Mouse (Mus musculus): ENCODE results near the gene Wdr82. TPM values are rescaled to one million over a fixed set of nuclear protein-coding genes. Genes with fewer than 3 reads are reported as not detected.
A peak's percentile ranks its signal among the peaks of the same experiment; 100 is the strongest.

Gene Wdr82
- polyA plus RNA-seq, 1 experiment from 2014 or later = 25.2 TPM

DNA sequence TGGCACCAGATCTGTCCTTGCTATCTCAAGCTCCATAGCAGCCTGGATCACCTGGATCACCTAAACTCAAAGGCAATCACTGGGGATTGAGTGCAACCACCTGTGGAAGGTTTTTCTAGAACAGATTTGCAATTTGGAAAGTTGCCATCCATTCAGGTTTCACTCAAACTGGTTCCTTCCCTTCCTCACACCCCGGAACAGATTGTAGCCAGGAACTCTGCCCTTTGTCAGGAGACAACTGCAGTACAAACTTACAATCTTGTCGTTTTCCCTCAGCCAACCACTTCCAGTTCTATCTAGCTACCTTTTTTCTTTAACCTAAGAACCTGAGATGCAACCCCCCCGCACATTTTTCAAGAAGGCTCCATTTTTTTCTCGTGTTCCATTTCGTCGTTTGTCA is 811 bp upstream of the Wdr82 start:
- DNase-seq (ENCODE audit: low spot score) (no peak), ATAC-seq (ENCODE audit: insufficient read depth, low FRiP score, low TSS enrichment) (no peak)
- H3K4me2 ChIP-seq (ENCODE audit: low read depth) = no peak overlapping the region
- no peaks in the 10 kb centered on the region for H3K27me3 ChIP-seq (ENCODE audit: control insufficient read depth, insufficient read depth, low read length)
- no peak overlapping the region for H3K4me3 ChIP-seq (ENCODE audit: low read depth, low read length)
- peaks cover 8% of the 10 kb centered on the region for H3K4me1 ChIP-seq (ENCODE audit: control insufficient read depth, insufficient read depth, low read length)
- H3K9me3 ChIP-seq (ENCODE audit: control insufficient read depth, low read length) = no peaks in the 10 kb centered on the region
- no peak overlapping the region for H3K9ac ChIP-seq (ENCODE audit: low read length)
- no peak overlapping the region for H3K27ac ChIP-seq (ENCODE audit: low read depth, low read length)
- no peaks in the 10 kb centered on the region for H3K36me3 ChIP-seq (ENCODE audit: control insufficient read depth, insufficient read depth, low read length)
- 38% methylated on average over 6 of the region's 6 CpGs for WGBS

DNA sequence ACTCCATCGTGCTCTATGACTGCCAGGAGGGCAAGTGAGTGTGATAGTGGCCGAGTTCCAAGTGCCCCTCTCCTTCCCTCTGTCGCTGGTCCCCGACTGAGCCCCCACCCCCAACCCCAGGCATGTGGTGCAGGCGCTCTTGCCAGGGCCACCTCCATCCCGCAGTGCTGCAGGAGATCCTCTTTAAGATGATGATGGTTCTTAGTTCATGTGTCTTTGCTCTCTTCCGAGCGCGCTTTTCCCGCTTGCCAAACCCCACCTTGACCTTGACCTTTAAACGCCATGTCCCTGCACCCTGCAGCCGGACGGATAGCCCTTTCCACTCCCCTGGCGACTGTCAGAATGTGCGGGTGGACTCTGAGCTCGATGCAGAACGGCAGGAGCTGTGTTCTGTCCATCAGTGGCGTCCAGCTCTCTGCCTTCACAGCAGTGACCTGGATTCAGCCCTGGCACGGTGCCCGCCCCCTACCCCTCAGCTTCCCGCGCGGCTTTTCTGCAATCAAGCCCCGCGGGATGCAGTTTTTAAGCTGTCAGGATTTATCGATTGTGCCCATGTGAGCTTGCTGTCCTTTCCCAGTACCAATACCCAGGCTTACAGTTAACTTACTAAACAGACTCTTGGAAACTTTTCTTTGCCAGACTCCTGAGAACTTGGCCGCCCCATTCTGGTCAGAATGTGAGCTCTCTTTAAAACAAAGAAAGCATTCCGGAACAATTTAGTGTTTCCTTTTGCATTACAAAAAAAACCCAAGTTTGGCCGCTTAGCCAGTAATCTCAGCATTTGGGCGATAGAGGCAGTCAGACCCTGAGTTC is 824 bp downstream of the Wdr82 start:
- H3K9ac ChIP-seq (ENCODE audit: low read length) = peak overlapping the region; percentile 98
- H3K27me3 ChIP-seq (ENCODE audit: control insufficient read depth, insufficient read depth, low read length) = no peaks in the 10 kb centered on the region
- peak overlapping the region; percentile 96 for H3K27ac ChIP-seq (ENCODE audit: low read depth, low read length)
- peaks cover 8% of the 10 kb centered on the region for H3K4me1 ChIP-seq (ENCODE audit: control insufficient read depth, insufficient read depth, low read length)
- peak overlapping the region; percentile 78 for H3K4me2 ChIP-seq (ENCODE audit: low read depth)
- no peaks in the 10 kb centered on the region for H3K36me3 ChIP-seq (ENCODE audit: control insufficient read depth, insufficient read depth, low read length)
- no peaks in the 10 kb centered on the region for H3K9me3 ChIP-seq (ENCODE audit: control insufficient read depth, low read length)
- peak; percentile 55 for DNase-seq (ENCODE audit: low spot score)
- WGBS = under 1% methylated on average over 30 of the region's 30 CpGs
- peak overlapping the region; percentile 97 for H3K4me3 ChIP-seq (ENCODE audit: low read depth, low read length)
- ATAC-seq (ENCODE audit: insufficient read depth, low FRiP score, low TSS enrichment) = peak; percentile 67

DNA sequence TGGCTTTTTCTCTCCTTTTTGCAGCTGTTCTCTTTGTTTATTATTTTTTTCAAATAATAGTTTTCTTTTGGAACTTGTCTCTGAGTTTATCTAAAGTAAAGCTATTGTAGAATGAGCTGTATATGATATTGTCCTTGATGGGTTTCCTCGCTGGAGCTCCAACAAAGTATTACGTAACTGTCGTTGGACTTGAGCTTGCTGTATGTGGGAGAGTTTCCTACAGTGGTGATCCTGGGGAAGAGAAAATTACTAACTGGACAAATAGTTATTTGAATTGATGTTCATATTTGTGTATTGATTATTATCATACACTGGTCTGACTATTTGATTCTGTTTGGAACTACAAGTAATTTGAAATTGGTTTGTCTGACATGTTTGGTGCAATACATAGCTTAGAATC is 1.8 kb downstream of the Wdr82 start:
- DNase-seq (ENCODE audit: low spot score) (no peak), ATAC-seq (ENCODE audit: insufficient read depth, low FRiP score, low TSS enrichment) (no peak)
- Histone ChIP-seq H3K4me3 (ENCODE audit: low read depth, low read length) (peak overlapping the region; percentile 97), H3K9ac (ENCODE audit: low read length) (no peak overlapping the region), H3K9me3 (ENCODE audit: control insufficient read depth, low read length) (no peaks in the 10 kb centered on the region), H3K36me3 (ENCODE audit: control insufficient read depth, insufficient read depth, low read length) (0 out of 2 replicates have a peak, but pooled peaks cover 3% of the 10 kb centered on the region), H3K4me1 (ENCODE audit: control insufficient read depth, insufficient read depth, low read length) (peaks cover 8% of the 10 kb centered on the region), H3K27ac (ENCODE audit: low read depth, low read length) (no peak overlapping the region), H3K4me2 (ENCODE audit: low read depth) (peak overlapping the region; percentile 78), H3K27me3 (ENCODE audit: control insufficient read depth, insufficient read depth, low read length) (no peaks in the 10 kb centered on the region)
- 59% methylated on average over 3 of the region's 3 CpGs for WGBS

DNA sequence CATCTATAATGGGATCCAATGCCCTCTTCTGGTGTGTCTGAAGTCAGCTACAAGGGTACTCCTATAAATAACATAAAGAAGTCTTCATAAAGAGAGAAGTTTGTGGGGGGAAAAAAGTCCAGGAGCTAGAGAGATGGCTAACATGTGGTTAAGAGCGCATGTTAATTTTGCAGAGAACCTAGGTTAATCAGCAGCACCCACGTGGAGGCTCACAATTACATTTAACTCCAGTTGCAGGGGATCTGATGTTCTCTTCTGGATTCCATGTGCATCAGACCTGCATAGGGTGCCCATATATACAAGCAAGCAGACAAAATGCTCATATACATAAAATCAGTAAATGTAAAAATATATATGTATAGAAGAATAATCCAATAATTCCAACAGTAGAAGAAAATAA is 2.6 kb downstream of the Wdr82 start:
- H3K36me3 ChIP-seq (ENCODE audit: control insufficient read depth, insufficient read depth, low read length) = peaks cover 3% of the 10 kb centered on the region; the same call in 1 of the 2 replicates
- H3K9me3 ChIP-seq (ENCODE audit: control insufficient read depth, low read length) = no peaks in the 10 kb centered on the region
- H3K4me3 ChIP-seq (ENCODE audit: low read depth, low read length) = peak overlapping the region; percentile 97; the same call in 1 of the 2 replicates
- H3K27ac ChIP-seq (ENCODE audit: low read depth, low read length) = no peak overlapping the region
- peaks cover 8% of the 10 kb centered on the region for H3K4me1 ChIP-seq (ENCODE audit: control insufficient read depth, insufficient read depth, low read length)
- ATAC-seq (ENCODE audit: insufficient read depth, low FRiP score, low TSS enrichment) (no peak), DNase-seq (ENCODE audit: low spot score) (no peak)
- peak overlapping the region; percentile 78 for H3K4me2 ChIP-seq (ENCODE audit: low read depth)
- WGBS = 78% methylated on average over 2 of the region's 2 CpGs
- H3K27me3 ChIP-seq (ENCODE audit: control insufficient read depth, insufficient read depth, low read length) = no peaks in the 10 kb centered on the region
- no peak overlapping the region for H3K9ac ChIP-seq (ENCODE audit: low read length)

DNA sequence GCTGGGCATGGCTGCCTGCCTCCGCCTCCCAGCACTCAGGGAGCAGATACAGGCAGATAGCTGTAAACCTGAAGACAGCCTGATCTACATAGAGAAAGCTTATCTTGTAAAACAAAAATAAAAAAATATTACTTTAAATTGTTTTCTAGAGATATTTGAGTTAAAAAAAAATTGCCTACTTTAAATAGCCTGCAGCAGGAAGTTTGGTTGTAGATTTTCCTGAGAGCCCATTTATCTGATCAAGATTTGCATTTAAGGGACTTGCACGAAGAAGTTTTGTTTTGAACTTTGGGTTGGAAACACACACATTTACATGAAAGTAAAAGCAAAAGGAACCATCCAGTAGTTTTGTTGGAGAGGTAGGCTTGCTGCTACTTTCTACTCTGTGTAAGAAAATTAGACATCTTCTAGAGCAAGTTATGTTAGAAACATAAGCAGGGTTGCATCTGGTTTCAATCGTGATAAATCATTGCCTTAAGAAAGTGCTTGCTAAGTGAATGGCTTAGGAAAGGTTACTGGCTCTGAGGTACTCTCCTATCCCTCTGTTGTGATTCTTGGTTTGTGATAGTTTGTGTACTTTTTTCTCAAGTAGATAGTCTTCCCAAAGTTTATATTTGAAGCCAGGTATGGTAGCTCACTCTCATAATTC is 4.9 kb downstream of the Wdr82 start:
- DNase-seq (ENCODE audit: low spot score) (no peak), ATAC-seq (ENCODE audit: insufficient read depth, low FRiP score, low TSS enrichment) (no peak)
- Histone ChIP-seq H3K4me2 (ENCODE audit: low read depth) (no peak overlapping the region), H3K9me3 (ENCODE audit: control insufficient read depth, low read length) (no peaks in the 10 kb centered on the region), H3K4me1 (ENCODE audit: control insufficient read depth, insufficient read depth, low read length) (peaks cover 8% of the 10 kb centered on the region), H3K4me3 (ENCODE audit: low read depth, low read length) (no peak overlapping the region), H3K9ac (ENCODE audit: low read length) (no peak overlapping the region), H3K27me3 (ENCODE audit: control insufficient read depth, insufficient read depth, low read length) (no peaks in the 10 kb centered on the region), H3K27ac (ENCODE audit: low read depth, low read length) (no peak overlapping the region), H3K36me3 (ENCODE audit: control insufficient read depth, insufficient read depth, low read length) (peaks cover 7% of the 10 kb centered on the region)
- 87% methylated on average over 3 of the region's 3 CpGs for WGBS

DNA sequence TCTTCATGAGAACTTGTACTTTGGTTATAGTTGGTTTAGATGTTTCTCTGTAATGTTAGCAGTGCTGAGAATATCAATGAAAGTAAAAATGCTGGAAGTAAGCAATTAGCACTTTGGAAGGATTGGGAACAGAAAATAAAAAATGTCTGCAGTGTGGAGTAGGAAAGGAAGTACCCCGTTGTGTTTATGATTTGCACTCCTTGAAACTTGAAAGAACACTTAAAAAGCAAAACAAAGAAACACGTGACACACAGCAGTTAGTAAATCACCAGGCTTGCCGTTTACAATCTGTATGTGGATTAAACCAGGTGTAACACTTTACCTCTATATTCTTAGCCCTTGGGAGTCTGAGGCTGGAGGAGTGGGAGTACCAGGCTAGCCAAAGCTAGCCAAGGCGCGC is 6.0 kb downstream of the Wdr82 start:
- peaks cover 12% of the 10 kb centered on the region for H3K36me3 ChIP-seq (ENCODE audit: control insufficient read depth, insufficient read depth, low read length)
- H3K27ac ChIP-seq (ENCODE audit: low read depth, low read length) = no peak overlapping the region
- ATAC-seq (ENCODE audit: insufficient read depth, low FRiP score, low TSS enrichment) = no peak
- DNase-seq (ENCODE audit: low spot score) = no peak
- H3K27me3 ChIP-seq (ENCODE audit: control insufficient read depth, insufficient read depth, low read length) = no peaks in the 10 kb centered on the region
- peaks cover 8% of the 10 kb centered on the region for H3K4me1 ChIP-seq (ENCODE audit: control insufficient read depth, insufficient read depth, low read length)
- no peak overlapping the region for H3K9ac ChIP-seq (ENCODE audit: low read length)
- H3K4me2 ChIP-seq (ENCODE audit: low read depth) = no peak overlapping the region
- WGBS = 81% methylated on average over 5 of the region's 5 CpGs
- no peak overlapping the region for H3K4me3 ChIP-seq (ENCODE audit: low read depth, low read length)
- no peaks in the 10 kb centered on the region for H3K9me3 ChIP-seq (ENCODE audit: control insufficient read depth, low read length)

DNA sequence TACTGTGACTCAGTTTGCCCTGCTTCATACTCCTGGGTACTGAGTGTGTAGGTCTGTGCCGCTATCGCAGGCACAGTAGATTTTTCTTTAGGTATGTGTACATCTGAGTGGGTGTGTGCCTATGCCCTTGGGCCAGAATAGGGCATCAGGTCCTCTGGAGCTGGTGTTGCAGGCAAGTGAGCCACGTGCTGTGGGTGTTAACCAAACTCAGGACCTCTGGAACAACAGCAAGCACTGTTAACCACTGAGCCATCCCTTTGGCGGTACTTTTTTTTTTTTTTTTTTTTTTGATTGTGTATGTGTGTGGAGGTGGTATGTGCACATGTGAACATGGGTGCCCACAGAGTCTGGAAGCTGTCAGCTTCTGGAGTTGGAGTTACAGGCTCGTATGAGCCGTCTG is 7.1 kb downstream of the Wdr82 start:
- H3K27me3 ChIP-seq (ENCODE audit: control insufficient read depth, insufficient read depth, low read length) = no peaks in the 10 kb centered on the region
- WGBS = 92% methylated on average over 6 of the region's 6 CpGs
- no peak overlapping the region for H3K4me2 ChIP-seq (ENCODE audit: low read depth)
- DNase-seq (ENCODE audit: low spot score) = no peak
- no peak overlapping the region for H3K27ac ChIP-seq (ENCODE audit: low read depth, low read length)
- ATAC-seq (ENCODE audit: insufficient read depth, low FRiP score, low TSS enrichment) = no peak
- H3K36me3 ChIP-seq (ENCODE audit: control insufficient read depth, insufficient read depth, low read length) = peaks cover 14% of the 10 kb centered on the region
- H3K9me3 ChIP-seq (ENCODE audit: control insufficient read depth, low read length) = no peaks in the 10 kb centered on the region
- H3K4me3 ChIP-seq (ENCODE audit: low read depth, low read length) = no peak overlapping the region
- H3K9ac ChIP-seq (ENCODE audit: low read length) = no peak overlapping the region
- peaks cover 4% of the 10 kb centered on the region; the same call in 1 of the 2 replicates for H3K4me1 ChIP-seq (ENCODE audit: control insufficient read depth, insufficient read depth, low read length)

DNA sequence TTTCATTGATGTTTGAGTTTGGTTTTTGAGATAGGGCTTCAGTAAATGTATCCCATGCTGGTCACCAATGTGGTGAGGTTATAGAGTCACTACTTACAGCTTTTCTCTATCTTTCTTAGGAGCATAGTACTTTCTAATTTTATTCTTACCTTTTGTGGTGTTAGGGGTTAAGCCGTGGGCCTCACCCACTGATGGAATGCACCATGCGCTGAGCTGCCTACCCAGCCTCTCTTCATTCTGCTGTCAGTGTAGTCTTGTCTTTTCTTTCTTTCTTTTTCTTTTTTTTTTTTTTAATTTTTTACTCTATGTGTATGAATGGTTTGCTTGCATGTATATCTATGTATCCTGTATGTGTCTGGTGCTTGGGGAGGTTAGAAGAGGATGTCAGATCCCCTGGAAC is 8.7 kb downstream of the Wdr82 start:
- Histone ChIP-seq H3K4me3 (ENCODE audit: low read depth, low read length) (no peak overlapping the region), H3K4me1 (ENCODE audit: control insufficient read depth, insufficient read depth, low read length) (no peaks in the 10 kb centered on the region), H3K4me2 (ENCODE audit: low read depth) (no peak overlapping the region), H3K36me3 (ENCODE audit: control insufficient read depth, insufficient read depth, low read length) (peaks cover 20% of the 10 kb centered on the region), H3K9ac (ENCODE audit: low read length) (no peak overlapping the region), H3K9me3 (ENCODE audit: control insufficient read depth, low read length) (no peaks in the 10 kb centered on the region), H3K27ac (ENCODE audit: low read depth, low read length) (no peak overlapping the region), H3K27me3 (ENCODE audit: control insufficient read depth, insufficient read depth, low read length) (no peaks in the 10 kb centered on the region)
- 89% methylated on average over 2 of the region's 2 CpGs for WGBS
- ATAC-seq (ENCODE audit: insufficient read depth, low FRiP score, low TSS enrichment) (no peak), DNase-seq (ENCODE audit: low spot score) (no peak)

DNA sequence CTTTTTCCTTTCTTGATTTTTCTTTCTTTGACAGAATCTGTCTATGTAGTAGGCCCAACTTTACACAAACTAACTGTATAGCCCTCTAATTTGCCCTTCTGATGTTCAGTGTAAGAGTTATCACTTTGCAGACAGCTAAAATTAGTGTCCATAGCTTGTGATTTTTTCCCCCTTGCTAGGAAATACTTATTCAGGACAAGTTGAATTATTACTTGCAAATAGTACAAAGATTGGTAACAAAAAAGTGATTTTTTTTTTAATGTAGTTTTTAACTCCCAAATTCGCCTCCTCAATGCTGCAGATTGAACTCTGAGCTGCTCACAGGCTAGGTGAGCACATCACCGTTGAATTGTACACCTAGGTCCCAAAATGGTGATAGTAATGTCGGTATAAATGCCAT is 9.2 kb downstream of the Wdr82 start:
- no peak for DNase-seq (ENCODE audit: low spot score)
- ATAC-seq (ENCODE audit: insufficient read depth, low FRiP score, low TSS enrichment) = no peak
- H3K27ac ChIP-seq (ENCODE audit: low read depth, low read length) = no peak overlapping the region
- no peaks in the 10 kb centered on the region for H3K27me3 ChIP-seq (ENCODE audit: control insufficient read depth, insufficient read depth, low read length)
- WGBS = 99% methylated on average over 3 of the region's 3 CpGs
- H3K9ac ChIP-seq (ENCODE audit: low read length) = no peak overlapping the region
- no peak overlapping the region for H3K4me3 ChIP-seq (ENCODE audit: low read depth, low read length)
- peaks cover 23% of the 10 kb centered on the region for H3K36me3 ChIP-seq (ENCODE audit: control insufficient read depth, insufficient read depth, low read length)
- no peaks in the 10 kb centered on the region for H3K9me3 ChIP-seq (ENCODE audit: control insufficient read depth, low read length)
- H3K4me1 ChIP-seq (ENCODE audit: control insufficient read depth, insufficient read depth, low read length) = no peaks in the 10 kb centered on the region
- H3K4me2 ChIP-seq (ENCODE audit: low read depth) = no peak overlapping the region
